Mouse (Mus musculus): ENCODE data around the gene Lrp5. TPM values are rescaled to one million over a fixed set of nuclear protein-coding genes. Genes with fewer than 3 reads are reported as not detected.
A peak's percentile ranks its signal among the peaks of the same experiment; 100 is the strongest.

Lrp5 gene
- polyA plus RNA-seq, 1 experiment, result 87.8 TPM

GRCm38 (mm10) chr19:3651989-3652388, 34.4 kb downstream of the Lrp5 start:
- TF ChIP-seq CTCF (IDR thresholded peaks at IDR 0.05; ENCODE audit: insufficient read depth, low read length) (no peak), POLR2A (IDR thresholded peaks at IDR 0.05; ENCODE audit: borderline replicate concordance, extremely low read depth, low read depth, low read length) (no peak)
- WGBS, result 96% methylated on average over 13 of the region's 13 CpGs
- no peak overlapping the region for H3K4me3 ChIP-seq (replicated peaks; ENCODE audit: extremely low read depth, low read depth, low read length)
- DNase-seq, result no peak
- H3K4me1 ChIP-seq (ENCODE audit: control insufficient read depth, insufficient read depth, low read length), result peaks cover 24% of the 10 kb centered on the region

- Histone ChIP-seq H3K4me3 (replicated peaks; ENCODE audit: extremely low read depth, low read depth, low read length) (no peak overlapping the region), H3K4me1 (ENCODE audit: control insufficient read depth, insufficient read depth, low read length) (peaks cover 21% of the 10 kb centered on the region)
- WGBS, result 99% methylated on average over 3 of the region's 3 CpGs
- TF ChIP-seq CTCF (IDR thresholded peaks at IDR 0.05; ENCODE audit: insufficient read depth, low read length) (peak; percentile 51), POLR2A (IDR thresholded peaks at IDR 0.05; ENCODE audit: borderline replicate concordance, extremely low read depth, low read depth, low read length) (no peak)
- no peak for DNase-seq
Observed at GRCm38 (mm10) chr19:3651220-3651619, 35.1 kb downstream of the Lrp5 start.

GRCm38 (mm10) chr19:3650448-3650847, 35.9 kb downstream of the Lrp5 start:
- no peak for DNase-seq

GRCm38 (mm10) chr19:3648830-3649450, 37.4 kb downstream of the Lrp5 start:
- TF ChIP-seq CTCF (IDR thresholded peaks at IDR 0.05; ENCODE audit: insufficient read depth, low read length) (no peak), POLR2A (IDR thresholded peaks at IDR 0.05; ENCODE audit: borderline replicate concordance, extremely low read depth, low read depth, low read length) (no peak)
- no peak for DNase-seq
- H3K4me1 ChIP-seq (ENCODE audit: control insufficient read depth, insufficient read depth, low read length), result peaks cover 16% of the 10 kb centered on the region
- H3K4me3 ChIP-seq (replicated peaks; ENCODE audit: extremely low read depth, low read depth, low read length), result no peak overlapping the region
- WGBS, result 85% methylated on average over 10 of the region's 11 CpGs

More at GRCm38 (mm10) chr19:3650448-3650847, 35.9 kb downstream of the Lrp5 start:
- 67% methylated on average over 3 of the region's 3 CpGs for WGBS
- H3K4me3 ChIP-seq (replicated peaks; ENCODE audit: extremely low read depth, low read depth, low read length), result no peak overlapping the region
- H3K4me1 ChIP-seq (ENCODE audit: control insufficient read depth, insufficient read depth, low read length), result peaks cover 24% of the 10 kb centered on the region
- no peak for TF ChIP-seq POLR2A (IDR thresholded peaks at IDR 0.05; ENCODE audit: borderline replicate concordance, extremely low read depth, low read depth, low read length)
- TF ChIP-seq CTCF (IDR thresholded peaks at IDR 0.05; ENCODE audit: insufficient read depth, low read length), result no peak

- 97% methylated on average over 3 of the region's 3 CpGs for WGBS
- DNase-seq, result no peak
- Histone ChIP-seq H3K4me3 (replicated peaks; ENCODE audit: extremely low read depth, low read depth, low read length) (no peak overlapping the region), H3K4me1 (ENCODE audit: control insufficient read depth, insufficient read depth, low read length) (peaks cover 8% of the 10 kb centered on the region)
- TF ChIP-seq CTCF (IDR thresholded peaks at IDR 0.05; ENCODE audit: insufficient read depth, low read length) (no peak), POLR2A (IDR thresholded peaks at IDR 0.05; ENCODE audit: borderline replicate concordance, extremely low read depth, low read depth, low read length) (no peak)
Observed at GRCm38 (mm10) chr19:3647999-3648398, 38.4 kb downstream of the Lrp5 start.

GRCm38 (mm10) chr19:3645813-3646212, 40.6 kb downstream of the Lrp5 start:
- 63% methylated on average over 3 of the region's 3 CpGs for WGBS
- peaks cover 20% of the 10 kb centered on the region for H3K4me1 ChIP-seq (ENCODE audit: control insufficient read depth, insufficient read depth, low read length)
- TF ChIP-seq POLR2A (IDR thresholded peaks at IDR 0.05; ENCODE audit: borderline replicate concordance, extremely low read depth, low read depth, low read length), result no peak
- TF ChIP-seq CTCF (IDR thresholded peaks at IDR 0.05; ENCODE audit: insufficient read depth, low read length), result no peak

DNA sequence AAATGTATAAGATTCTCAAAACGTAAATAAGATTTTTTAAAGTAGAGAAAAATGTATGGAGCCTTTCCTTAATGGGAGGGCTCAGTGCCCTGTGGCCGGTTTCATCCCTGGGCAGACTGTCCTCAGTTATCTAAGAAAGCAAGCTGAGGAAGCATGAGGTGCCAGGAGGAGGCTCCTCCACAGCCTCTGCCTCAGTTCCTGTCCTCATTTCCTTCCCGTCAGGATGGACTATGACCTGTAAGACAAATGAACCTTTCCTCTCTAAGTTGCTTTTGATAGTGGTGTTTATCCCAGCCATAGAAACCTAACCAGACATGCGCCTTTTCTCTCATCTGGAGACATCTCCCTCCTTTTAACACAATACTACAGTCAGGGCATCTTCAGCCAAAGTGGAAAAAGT, 41.0 kb downstream of the Lrp5 start:
- DNase-seq, result no peak
- 65% methylated on average over 4 of the region's 4 CpGs for WGBS
- no peak overlapping the region for H3K4me3 ChIP-seq (replicated peaks; ENCODE audit: extremely low read depth, low read depth, low read length)
- TF ChIP-seq CTCF (IDR thresholded peaks at IDR 0.05; ENCODE audit: insufficient read depth, low read length) (no peak), POLR2A (IDR thresholded peaks at IDR 0.05; ENCODE audit: borderline replicate concordance, extremely low read depth, low read depth, low read length) (no peak)
- peaks cover 20% of the 10 kb centered on the region for H3K4me1 ChIP-seq (ENCODE audit: control insufficient read depth, insufficient read depth, low read length)

More at GRCm38 (mm10) chr19:3645813-3646212, 40.6 kb downstream of the Lrp5 start:
- H3K4me3 ChIP-seq (replicated peaks; ENCODE audit: extremely low read depth, low read depth, low read length), result no peak overlapping the region
- no peak for DNase-seq

GRCm38 (mm10) chr19:3639561-3639960, 46.8 kb downstream of the Lrp5 start:
- Histone ChIP-seq H3K4me1 (ENCODE audit: control insufficient read depth, insufficient read depth, low read length) (peaks cover 47% of the 10 kb centered on the region), H3K4me3 (replicated peaks; ENCODE audit: extremely low read depth, low read depth, low read length) (no peak overlapping the region)
- 87% methylated on average over 7 of the region's 7 CpGs for WGBS
- TF ChIP-seq POLR2A (IDR thresholded peaks at IDR 0.05; ENCODE audit: borderline replicate concordance, extremely low read depth, low read depth, low read length), result no peak
- DNase-seq, result no peak

GRCm38 (mm10) chr19:3638698-3639097, 47.7 kb downstream of the Lrp5 start:
- peak; percentile 64 for DNase-seq
- TF ChIP-seq POLR2A (IDR thresholded peaks at IDR 0.05; ENCODE audit: borderline replicate concordance, extremely low read depth, low read depth, low read length) (no peak), CTCF (IDR thresholded peaks at IDR 0.05; ENCODE audit: insufficient read depth, low read length) (no peak)
- H3K4me1 ChIP-seq (ENCODE audit: control insufficient read depth, insufficient read depth, low read length), result peaks cover 47% of the 10 kb centered on the region
- H3K4me3 ChIP-seq (replicated peaks; ENCODE audit: extremely low read depth, low read depth, low read length), result no peak overlapping the region
- 12% methylated on average over 8 of the region's 8 CpGs for WGBS

- TF ChIP-seq POLR2A (IDR thresholded peaks at IDR 0.05; ENCODE audit: borderline replicate concordance, extremely low read depth, low read depth, low read length), result no peak
- no peak for TF ChIP-seq CTCF (IDR thresholded peaks at IDR 0.05; ENCODE audit: insufficient read depth, low read length)
- 67% methylated on average over 7 of the region's 7 CpGs for WGBS
- Histone ChIP-seq H3K4me1 (ENCODE audit: control insufficient read depth, insufficient read depth, low read length) (peaks cover 17% of the 10 kb centered on the region), H3K4me3 (replicated peaks; ENCODE audit: extremely low read depth, low read depth, low read length) (no peak overlapping the region)
- DNase-seq, result no peak
Observed at GRCm38 (mm10) chr19:3632018-3632417, 54.3 kb downstream of the Lrp5 start.

Data from lung, adult 2 months (tissue).